Mouse (Mus musculus) frontal cortex, postnatal 36 days (tissue): ENCODE measurements around the gene Zfp418.
"Not testable (repeated sequence)": the region's sequence is repeated elsewhere in the genome, so short reads cannot be mapped to it uniquely, and the experiment has no call there.

ENCODE experiments used
- DNase-seq, 2 experiments: peaks; one replicate each; pipeline ENCODE4 v3.0.0; 2022; ENCODE audit warnings: low spot score in 2 of 2

Zfp418 gene

GRCm38 (mm10) chr7:7171227-7172147 lies at the start of gene Zfp418:
Gene Zfp418 (plus strand): TSS chr7:7171330.
- DNase-seq = peak; percentile 61 to 78

- no peak for DNase-seq
Observed at GRCm38 (mm10) chr7:7121602-7121980, 49.5 kb upstream of the Zfp418 start.

- not testable (repeated sequence) for DNase-seq
Observed at GRCm38 (mm10) chr7:7130491-7131124, 40.5 kb upstream of the Zfp418 start.

- no peak for DNase-seq
Observed at GRCm38 (mm10) chr7:7132751-7133150, 38.4 kb upstream of the Zfp418 start.

- DNase-seq = peak; percentile 61 to 66
Observed at GRCm38 (mm10) chr7:7136379-7136866, 34.7 kb upstream of the Zfp418 start, which contains the start of gene Zfp773. Gene Zfp773 (minus strand): TSS chr7:7136755.

GRCm38 (mm10) chr7:7144215-7144614 lies 26.9 kb upstream of the Zfp418 start:
- no peak for DNase-seq

- DNase-seq = no peak
Observed at GRCm38 (mm10) chr7:7145991-7146608, 25.0 kb upstream of the Zfp418 start.

- no peak for DNase-seq
Observed at GRCm38 (mm10) chr7:7185897-7186296, 14.8 kb downstream of the Zfp418 start.

- no peak for DNase-seq
Observed at GRCm38 (mm10) chr7:7187417-7188190, 16.5 kb downstream of the Zfp418 start.

GRCm38 (mm10) chr7:7188191-7188942 lies 17.2 kb downstream of the Zfp418 start:
- DNase-seq = peak; percentile 73 to 84

- peak; percentile 21 to 69 for DNase-seq
Observed at GRCm38 (mm10) chr7:7209313-7210151, 38.4 kb downstream of the Zfp418 start, which contains the start of gene Zfp772. Gene Zfp772 (minus strand): TSS chr7:7209998.
